Mouse (Mus musculus) left cerebral cortex, postnatal 14 days (tissue): Measurements from ENCODE around the gene Stab1. TPM values are rescaled to one million over a fixed set of nuclear protein-coding genes. Genes with fewer than 3 reads are reported as not detected.
A peak's percentile ranks its signal among the peaks of the same experiment; 100 is the strongest.

ENCODE experiments used
- DNase-seq, 2 experiments: peaks; one replicate each; pipeline ENCODE4 v3.0.0; 2021 to 2022; ENCODE audit warnings: low spot score in 2 of 2, mixed read lengths in 1 of 2
- intact Hi-C: fragments of 180-260 bp; cut with DNase I; formaldehyde crosslinking; loops from one replicate; pipeline ENCODE4 v1.15.1; 2025
- total RNA-seq, 2 experiments: library from RNA; stranded (reverse); gene quantifications; 2 replicates each; pipeline ENCODE4 v1.2.3; 2021

Stab1 gene
- total RNA-seq, 2 experiments from 2014 or later, result 26.8 to 31.4 TPM

DNA sequence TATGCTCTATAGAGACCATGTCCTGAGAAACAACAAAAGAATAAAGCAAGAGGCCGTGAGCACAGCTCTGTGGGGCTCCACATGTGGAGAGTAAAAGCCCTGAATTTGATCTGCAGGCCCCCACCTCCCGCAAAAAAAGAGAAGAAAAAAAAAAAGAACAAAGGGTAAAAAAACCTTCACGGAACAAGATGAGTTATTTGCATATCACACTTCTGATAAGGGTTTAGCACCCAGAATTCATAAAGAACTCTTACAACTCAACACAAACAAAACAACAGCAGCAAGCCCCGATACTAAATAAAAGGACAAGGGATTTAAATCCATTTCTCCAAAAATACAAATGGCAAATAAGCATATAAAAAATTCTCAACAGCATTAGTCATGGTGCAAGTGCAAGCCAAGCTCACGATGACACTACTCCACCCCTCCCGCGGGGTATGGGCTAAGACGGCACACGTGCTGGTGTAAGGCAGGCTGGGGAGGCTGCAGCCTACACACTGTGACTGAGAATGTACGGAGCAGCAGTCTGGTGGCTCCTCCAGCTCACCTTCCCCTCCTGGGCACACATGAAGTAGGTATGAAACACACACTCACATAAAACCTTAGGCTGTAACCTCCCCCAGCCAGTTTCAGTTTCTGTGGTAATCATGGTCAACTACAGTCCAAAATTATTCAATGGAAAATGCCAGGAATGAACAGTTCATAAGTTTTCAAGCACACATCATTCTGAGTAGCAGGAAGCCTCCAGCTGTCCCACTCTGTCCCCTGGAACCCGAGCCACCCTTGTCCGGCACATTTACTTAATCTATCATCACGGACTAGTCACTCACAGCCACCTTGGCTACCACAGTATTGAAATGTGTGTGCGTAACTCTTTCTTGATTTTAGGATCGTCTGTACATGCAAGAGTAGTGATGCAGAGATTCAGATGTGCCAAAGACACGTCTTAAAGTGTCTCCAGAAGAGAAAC lies 29.4 kb upstream of the Stab1 start:
- intact Hi-C loops, result loop anchor here (5.0 kb wide), 1 partner anchor 66 kb away; the partner anchor contains the start of gene Nt5dc2
- DNase-seq, result peak; percentile 55 to 76

DNA sequence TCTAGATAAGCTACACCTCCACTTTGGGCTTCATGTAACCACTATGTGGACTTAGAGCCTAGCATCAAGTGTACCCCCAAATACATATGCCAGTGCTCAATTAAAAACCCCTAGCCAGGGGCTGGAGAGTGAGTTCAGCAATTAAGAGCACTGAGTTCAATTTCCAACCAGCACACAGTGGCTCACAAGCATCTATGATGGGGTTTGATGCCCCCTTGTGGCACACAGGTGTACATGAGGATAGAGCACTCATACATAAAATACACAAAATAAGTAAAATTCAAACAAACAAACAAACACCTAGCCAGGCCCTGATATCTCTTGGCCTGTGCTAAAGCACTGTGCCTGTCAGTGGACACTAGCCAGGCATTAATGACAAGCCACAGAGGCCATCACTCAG lies 27.5 kb upstream of the Stab1 start:
- intact Hi-C loops, result loop anchor here (5.0 kb wide), 1 partner anchor 64 kb away; the partner anchor contains the start of gene Nt5dc2
- peak in 1 of 2 experiments; percentile 48 for DNase-seq

DNA sequence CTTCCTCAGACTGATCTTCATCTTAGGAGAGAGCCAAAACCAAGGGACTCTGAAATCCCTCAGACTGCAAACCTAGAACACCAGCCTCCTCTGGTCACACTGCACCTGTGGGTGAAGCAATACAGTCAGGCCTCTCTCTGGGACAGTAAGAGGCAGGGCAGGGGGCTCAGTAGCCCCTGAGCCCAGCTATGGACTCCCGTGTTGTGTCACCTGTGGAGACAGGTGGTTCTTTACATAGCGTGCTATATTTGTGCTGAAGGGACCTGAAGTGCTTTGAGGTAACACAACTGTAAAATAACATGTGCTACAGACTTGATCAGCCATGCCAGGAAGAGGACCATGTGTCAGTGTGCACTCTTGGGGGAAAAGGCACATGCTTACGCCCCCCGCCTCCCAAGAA lies 27.1 kb upstream of the Stab1 start:
- intact Hi-C loops, result loop anchor here (5.0 kb wide), 1 partner anchor 63 kb away; the partner anchor contains the start of gene Nt5dc2
- no peak for DNase-seq

DNA sequence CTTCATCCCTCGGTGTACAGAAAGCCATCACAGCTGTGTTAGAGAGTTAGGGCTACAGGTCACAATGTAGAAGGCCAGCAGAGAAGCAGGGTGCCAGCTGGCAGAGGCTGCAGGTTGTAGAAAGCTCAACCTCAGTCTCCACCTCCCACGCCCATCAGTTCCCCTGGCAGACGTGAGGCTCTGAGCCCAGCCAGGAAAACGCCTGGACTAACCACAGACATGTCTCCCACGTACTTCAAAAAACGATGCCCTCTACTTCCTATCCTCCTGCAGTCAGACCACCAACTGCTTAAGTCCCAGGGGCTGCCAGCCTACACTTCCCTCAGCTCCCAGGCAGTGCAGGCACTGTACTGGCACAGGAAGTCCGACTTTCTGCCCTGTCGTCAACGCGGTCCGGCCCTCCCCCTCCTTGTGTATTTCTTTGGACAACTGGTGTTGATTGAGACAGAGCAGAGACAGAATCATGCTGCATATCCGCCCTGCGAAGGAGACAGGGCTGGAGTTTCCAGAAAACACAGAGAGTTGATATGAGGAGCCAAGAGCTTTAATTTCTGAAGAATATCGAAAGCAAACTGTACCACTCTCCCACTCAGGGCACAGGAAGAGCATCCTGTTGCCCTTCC lies 26.6 kb upstream of the Stab1 start:
- intact Hi-C loops, result loop anchor here (5.0 kb wide), 1 partner anchor 63 kb away; the partner anchor contains the start of gene Nt5dc2

DNA sequence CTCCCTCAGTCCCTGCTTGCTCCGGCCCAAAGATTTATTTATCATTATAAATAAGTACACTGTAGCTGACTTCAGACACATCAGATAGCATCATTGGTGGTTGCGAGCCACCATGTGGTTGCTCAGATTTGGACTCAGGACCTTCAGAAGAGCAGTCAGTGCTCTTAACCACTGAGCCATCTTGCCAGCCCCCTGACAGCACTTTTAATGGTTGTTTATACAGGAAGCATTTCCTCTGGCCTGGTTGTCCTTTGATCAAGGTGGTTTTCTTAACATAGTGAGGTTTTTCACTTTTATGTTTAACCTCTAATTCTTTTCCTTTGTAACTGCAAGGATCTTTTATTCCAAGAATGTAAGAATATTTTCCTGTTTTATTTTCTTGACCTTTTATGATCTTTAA lies 26.0 kb upstream of the Stab1 start:
- DNase-seq, result no peak
- intact Hi-C loops, result no loop called here

More for the DNA sequence above, 26.6 kb upstream of the Stab1 start:
- peak in 1 of 2 experiments; percentile 35 for DNase-seq

DNA sequence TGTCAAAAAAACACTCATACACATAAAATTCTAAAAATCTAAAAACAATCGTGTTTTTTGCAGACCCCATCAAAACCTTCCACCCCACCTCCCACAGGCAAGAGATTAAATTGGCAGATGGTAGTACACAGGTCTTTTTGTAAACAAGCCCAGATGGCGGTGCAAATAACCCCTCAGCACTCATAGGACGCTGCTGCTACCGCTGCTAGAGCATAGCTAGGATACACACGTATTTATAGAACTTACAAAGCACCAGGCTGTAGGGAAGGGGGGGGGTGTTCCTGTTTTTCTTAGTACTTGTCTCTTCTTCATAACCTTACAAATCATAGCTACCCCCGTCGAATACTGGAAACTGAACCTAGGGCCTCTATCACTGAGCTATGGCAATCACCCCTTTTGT lies 25.4 kb upstream of the Stab1 start:
- intact Hi-C loops, result no loop called here
- DNase-seq, result peak in 1 of 2 experiments; percentile 59

DNA sequence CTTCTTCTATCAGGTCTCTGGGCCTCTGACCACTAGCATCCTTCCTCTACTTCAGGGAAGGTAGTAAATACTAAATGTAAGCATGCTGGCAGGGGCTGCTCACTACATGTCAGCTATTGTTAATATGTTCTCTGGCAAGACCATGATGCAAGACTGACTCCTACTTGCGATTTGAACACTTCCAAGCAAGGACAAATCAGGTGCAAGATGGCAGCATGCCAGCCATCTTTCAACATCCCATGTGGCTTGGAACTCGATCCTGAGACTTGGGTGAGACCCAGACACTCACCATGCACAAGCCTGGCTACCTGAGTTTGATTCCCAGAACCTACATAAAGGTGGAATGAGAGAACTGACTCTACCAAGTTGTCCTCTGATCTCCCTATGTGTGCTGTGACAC lies 23.5 kb upstream of the Stab1 start:
- intact Hi-C loops, result no loop called here
- DNase-seq, result no peak

DNA sequence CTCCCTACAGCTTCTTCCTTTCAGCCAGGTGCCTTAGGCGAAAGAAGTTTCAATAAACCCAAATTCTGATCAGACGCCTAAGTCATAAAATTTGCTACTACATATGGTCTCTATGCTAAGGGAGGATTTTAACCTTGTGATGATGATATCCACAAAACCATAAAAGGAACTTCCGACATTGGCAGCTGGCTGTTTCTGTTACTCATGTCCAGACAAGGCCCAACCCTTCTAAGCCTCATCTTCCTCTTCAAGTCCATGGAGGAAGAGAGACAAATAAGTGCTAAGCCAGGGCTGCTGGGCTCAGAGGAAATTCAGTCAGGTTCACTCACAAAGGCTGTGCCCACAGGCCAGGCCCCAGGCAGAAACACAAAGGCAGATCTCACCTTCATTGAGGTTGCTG lies 20.9 kb upstream of the Stab1 start:
- intact Hi-C loops, result loop anchor here (10.0 kb wide), 1 partner anchor 165 kb away; no protein-coding TSS in a partner anchor
- DNase-seq, result no peak

DNA sequence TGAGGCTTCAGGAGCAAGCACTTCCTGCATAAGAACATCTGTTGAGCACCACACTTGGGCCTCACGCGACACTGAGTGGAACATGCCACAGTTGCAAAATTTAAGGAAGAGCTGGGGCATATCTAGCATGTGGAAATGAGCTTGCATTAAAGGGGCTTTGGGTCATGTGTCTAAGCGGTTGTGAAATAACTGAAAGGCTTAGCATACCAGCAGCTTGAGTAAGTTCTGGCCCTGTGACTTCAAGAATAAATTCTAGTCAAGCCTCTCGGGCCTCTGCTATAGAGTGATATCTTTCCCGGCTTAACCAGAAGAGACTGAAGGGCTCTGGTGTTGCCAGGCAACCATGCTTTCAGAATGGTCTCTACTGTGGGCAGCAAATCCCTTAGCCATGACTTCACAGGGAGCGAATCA lies 20.3 kb upstream of the Stab1 start:
- DNase-seq, result no peak
- intact Hi-C loops, result loop anchor here (10.0 kb wide), 1 partner anchor 164 kb away; no protein-coding TSS in a partner anchor

DNA sequence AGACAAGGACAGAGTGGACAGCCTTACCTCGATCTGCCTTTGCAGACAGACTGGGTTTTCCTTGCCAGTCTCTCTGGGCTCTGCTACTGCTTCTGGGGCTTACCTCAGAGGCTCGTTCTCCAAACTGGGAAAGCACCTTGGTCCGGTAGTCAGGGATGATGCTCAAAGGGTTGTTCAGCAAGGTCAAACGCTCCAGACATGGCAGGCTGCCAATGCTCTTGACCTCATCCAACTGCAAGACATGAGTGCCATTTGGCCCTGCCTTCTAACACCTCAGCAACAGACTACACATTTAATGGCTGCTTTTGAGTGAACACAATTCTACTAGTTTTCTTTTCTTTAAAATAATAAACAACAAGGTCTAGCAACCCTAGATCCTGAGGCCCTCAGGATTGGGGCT lies 18.2 kb upstream of the Stab1 start:
- no peak for DNase-seq
- intact Hi-C loops, result loop anchor here (10.0 kb wide), 1 partner anchor 162 kb away; no protein-coding TSS in a partner anchor

DNA sequence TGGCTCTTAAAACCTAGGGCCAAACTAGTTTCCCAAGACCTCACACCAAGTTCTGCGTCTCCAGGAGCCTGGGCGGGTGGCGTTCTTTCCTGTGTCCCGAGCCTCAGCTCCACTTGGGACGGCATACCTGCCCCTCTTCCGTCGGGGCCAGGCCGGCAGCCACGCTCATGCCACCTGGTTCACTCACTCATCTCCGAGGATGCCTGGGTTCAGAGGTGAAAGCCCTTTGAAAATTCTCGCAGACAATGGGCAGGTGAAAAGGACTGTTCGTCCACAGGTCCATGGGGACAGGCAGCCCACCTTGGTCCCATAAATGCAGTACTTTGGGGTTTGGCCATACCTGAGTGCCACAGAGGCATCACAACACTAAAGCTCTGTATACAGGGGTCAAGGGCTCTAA lies 15.8 kb upstream of the Stab1 start:
- no peak for DNase-seq
- intact Hi-C loops, result loop anchor here (10.0 kb wide), 1 partner anchor 159 kb away; no protein-coding TSS in a partner anchor

DNA sequence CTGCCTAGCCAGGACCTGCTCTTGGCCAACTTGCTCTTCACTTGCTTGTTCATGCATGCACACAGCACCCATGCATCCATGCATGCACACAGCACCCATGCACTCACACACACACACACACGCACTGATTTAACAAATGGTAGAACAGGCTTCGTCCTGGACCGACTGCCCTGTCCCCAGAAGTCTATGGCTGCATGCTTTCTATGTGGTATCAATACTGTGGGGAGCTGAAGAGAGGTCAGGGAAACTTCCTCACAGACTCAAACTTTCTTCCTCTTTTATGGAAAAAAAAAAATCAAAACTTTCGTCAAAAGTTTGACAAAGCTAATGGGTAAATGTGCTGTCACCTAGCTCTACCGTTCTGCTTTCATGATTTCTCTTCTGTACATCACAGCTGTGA lies 15.1 kb upstream of the Stab1 start:
- intact Hi-C loops, result loop anchor here (10.0 kb wide), 1 partner anchor 159 kb away; no protein-coding TSS in a partner anchor
- no peak for DNase-seq

DNA sequence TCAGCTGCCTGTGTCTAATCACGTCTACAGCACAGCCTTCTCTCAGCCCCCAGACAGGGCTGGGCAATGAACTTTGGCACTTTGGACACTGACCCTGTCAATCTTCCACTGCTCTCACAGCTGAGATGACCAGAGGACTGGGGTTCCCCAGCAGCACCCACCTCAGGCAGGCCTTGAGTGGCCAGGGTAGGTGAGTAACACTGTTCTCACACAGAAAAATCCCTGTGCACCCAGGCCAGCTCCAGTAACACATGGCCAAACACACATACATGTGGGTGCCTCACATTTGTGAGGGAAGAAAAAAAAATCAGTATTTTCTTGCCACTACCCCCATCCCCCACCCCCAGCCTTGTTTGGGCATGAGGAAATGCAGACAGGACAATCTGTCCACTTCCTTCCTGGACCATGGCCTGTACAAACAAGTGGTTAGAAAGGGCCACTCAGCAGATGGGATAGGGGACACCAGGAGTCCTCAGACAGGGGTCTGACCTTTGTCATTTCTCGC lies 14.4 kb upstream of the Stab1 start:
- intact Hi-C loops, result loop anchor here (10.0 kb wide), 1 partner anchor 158 kb away; no protein-coding TSS in a partner anchor
- DNase-seq, result no peak

DNA sequence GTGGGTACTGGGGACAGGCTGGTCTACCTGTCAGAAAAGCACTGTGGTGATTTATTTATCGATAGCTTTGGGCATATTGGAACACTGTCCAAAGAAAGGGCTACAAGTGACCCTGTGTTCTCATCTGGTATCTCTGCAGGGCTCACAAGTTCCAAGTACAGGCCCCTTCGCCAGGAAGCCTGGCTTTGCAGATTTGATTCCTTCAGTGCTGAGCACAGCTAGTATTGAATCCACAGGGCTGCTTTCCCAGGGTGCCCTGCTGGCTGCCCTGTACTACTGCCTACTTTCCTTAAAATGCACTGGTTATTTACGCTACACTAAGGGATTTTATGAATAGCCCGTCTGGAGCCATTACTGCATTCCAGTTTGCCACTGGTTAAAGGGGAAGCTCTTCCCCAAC lies 13.1 kb upstream of the Stab1 start:
- intact Hi-C loops, result loop anchor here (10.0 kb wide), 1 partner anchor 157 kb away; no protein-coding TSS in a partner anchor
- DNase-seq, result no peak

DNA sequence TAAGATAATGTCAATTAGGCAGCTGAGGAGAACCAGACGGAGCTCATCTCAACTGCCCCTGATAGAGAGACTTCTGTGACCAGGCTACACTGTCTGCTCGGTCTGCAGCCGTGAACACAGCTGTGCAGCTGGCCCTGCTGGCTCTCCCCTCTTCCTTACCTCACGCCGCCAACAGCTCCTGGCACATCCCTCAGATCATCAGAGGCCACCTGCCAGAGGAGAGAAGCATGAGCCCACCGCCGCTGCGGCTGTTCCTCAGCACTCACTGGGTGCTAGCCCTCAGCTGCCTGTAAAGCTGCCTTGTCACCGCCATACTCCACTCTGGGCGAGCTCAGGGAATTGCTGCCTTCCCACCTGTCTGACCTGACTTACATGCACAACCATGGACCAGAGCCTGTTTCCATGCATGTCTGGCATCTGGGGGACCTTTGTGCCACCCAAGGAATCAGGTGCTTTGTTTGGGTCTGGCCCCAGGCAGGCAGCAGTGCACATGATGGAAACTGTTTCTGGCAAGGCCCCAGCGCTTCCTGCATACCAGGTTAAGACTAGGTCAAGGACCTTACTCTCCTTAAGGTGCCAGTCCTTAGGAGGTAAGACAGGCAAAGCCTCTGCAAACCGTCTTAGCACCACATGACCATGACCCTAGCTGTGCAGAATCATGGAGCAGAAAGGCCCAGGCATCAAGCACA lies 11.4 kb upstream of the Stab1 start:
- intact Hi-C loops, result loop anchor here (10.0 kb wide), 1 partner anchor 155 kb away; no protein-coding TSS in a partner anchor
- no peak for DNase-seq

DNA sequence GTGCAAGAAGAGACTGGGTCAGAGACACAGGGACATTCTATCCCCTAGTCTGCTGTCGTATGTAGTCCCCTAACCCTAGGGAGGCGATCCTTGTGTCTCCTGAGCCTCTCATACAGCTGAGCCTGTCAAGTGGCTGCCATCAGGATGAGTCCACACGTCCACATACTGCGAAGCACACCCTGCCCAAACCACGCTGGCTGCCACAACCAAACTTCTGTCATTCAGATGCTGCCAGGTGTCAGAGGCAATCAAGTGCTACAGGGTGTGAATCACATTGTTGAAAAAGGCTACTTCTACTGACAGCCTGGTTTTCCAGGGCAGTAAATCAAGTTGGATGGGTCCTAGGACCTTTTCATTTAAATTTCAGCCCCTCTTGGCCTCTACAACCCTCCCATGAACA lies 9.3 kb upstream of the Stab1 start:
- intact Hi-C loops, result no loop called here
- no peak for DNase-seq

DNA sequence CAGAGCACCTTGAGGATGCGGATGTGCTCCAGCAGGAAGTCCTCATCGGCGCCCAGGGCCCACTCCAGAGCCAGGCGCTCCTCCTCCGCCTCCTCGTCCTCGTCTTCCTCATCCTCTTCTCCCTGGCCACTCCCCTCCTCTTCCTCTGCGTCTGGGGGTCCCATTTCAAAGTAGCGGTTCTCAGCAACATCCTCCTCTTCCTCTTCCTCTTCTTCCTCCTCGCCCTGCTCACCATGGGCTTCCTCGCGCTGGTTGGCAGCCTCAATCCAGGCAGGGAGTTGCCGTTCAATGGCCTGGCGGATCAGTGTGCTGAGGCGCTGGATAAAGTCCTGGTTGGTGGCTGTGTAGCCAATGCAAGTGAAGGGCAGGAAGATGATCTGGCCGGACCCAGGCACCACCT lies 8.8 kb upstream of the Stab1 start:
- DNase-seq, result no peak
- intact Hi-C loops, result no loop called here

DNA sequence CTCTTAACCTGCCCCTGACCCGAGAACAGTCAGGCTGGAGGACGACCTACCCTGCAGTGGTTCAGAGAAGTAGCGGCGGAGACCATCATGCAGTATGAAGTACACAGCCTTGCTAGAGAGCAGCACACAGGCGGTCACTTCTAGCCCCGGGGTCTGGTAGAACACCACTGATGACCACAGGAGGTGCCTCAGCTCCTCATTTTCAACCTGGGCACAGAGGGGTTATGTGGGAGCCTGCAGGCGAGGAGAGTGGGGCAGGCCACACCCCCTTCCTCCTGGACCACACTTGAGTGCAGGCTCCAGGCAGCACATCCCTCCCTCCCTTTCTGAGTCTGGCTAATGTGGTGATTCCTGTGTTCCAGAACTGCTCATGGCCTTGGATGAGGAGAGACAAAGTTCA lies 5.1 kb upstream of the Stab1 start:
- no peak for DNase-seq
- intact Hi-C loops, result no loop called here

DNA sequence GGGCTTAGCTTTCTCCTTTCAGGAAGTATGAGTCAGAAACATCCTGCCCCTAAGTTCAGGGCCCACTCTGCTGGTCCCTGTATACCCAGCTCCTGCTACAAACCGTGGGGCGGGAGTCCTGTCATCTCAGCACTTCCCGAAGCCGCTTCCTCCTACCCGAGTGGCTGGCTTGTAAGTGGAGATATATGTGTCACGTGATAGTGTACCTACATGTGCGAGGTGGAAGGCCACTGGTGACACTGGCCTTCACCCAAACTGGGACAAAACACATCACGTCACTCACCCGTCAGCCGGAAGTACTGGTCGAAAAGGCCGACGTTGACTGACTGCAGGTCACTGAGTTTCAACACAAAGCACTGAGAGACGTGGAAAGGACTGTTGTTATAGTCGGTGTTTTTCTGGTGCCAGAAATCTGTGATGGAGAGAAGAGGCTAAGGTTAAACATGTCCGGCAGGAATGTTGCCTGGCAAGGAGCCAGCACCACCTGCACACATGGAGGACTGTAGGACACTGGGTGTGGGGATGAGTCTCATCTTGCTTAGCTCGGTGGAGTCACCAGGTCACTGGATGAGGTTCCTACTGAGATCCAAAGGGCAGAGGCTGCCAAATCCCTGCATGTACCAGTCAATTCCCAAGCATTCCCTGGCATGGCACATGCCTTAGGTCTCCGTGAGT lies 4.5 kb upstream of the Stab1 start:
- intact Hi-C loops, result no loop called here
- DNase-seq, result no peak
